Mouse (Mus musculus) cerebellum, adult 8-10 months (tissue): ENCODE measurements around the gene Usp6nl.

Experiments
- DNase-seq: peaks from one replicate; pipeline ENCODE4 v3.0.0; 2022

Gene Usp6nl

GRCm38 (mm10) chr2:6376941-6377340 lies 54.5 kb downstream of the Usp6nl start:
- no peak for DNase-seq

- DNase-seq = no peak
Measured at GRCm38 (mm10) chr2:6378590-6379205, 56.2 kb downstream of the Usp6nl start.

GRCm38 (mm10) chr2:6379731-6380212 lies 57.3 kb downstream of the Usp6nl start:
- DNase-seq = no peak

GRCm38 (mm10) chr2:6380401-6380800 lies 57.9 kb downstream of the Usp6nl start:
- no peak for DNase-seq

- DNase-seq = no peak
Measured at GRCm38 (mm10) chr2:6384407-6385146, 62.1 kb downstream of the Usp6nl start.

- DNase-seq = no peak
Measured at GRCm38 (mm10) chr2:6389162-6389561, 66.7 kb downstream of the Usp6nl start.

GRCm38 (mm10) chr2:6391261-6391660 lies 68.8 kb downstream of the Usp6nl start:
- DNase-seq = no peak

- DNase-seq = no peak
Measured at GRCm38 (mm10) chr2:6391940-6392339, 69.5 kb downstream of the Usp6nl start.

- DNase-seq = no peak
Measured at GRCm38 (mm10) chr2:6395851-6396625, 73.6 kb downstream of the Usp6nl start.

GRCm38 (mm10) chr2:6396626-6397146 lies 74.2 kb downstream of the Usp6nl start:
- no peak for DNase-seq

- no peak for DNase-seq
Measured at GRCm38 (mm10) chr2:6397166-6397565, 74.7 kb downstream of the Usp6nl start.

GRCm38 (mm10) chr2:6398826-6399225 lies 76.4 kb downstream of the Usp6nl start:
- no peak for DNase-seq

- DNase-seq = no peak
Measured at GRCm38 (mm10) chr2:6401039-6401438, 78.6 kb downstream of the Usp6nl start.

- DNase-seq = no peak
Measured at GRCm38 (mm10) chr2:6403375-6403774, 80.9 kb downstream of the Usp6nl start.

- no peak for DNase-seq
Measured at GRCm38 (mm10) chr2:6403991-6404390, 81.5 kb downstream of the Usp6nl start.

- no peak for DNase-seq
Measured at GRCm38 (mm10) chr2:6404627-6405026, 82.2 kb downstream of the Usp6nl start.

GRCm38 (mm10) chr2:6405059-6406033 lies 82.9 kb downstream of the Usp6nl start:
- DNase-seq = peak; percentile 88

- no peak for DNase-seq
Measured at GRCm38 (mm10) chr2:6407711-6408110, 85.2 kb downstream of the Usp6nl start.

- no peak for DNase-seq
Measured at GRCm38 (mm10) chr2:6412645-6413044, 90.2 kb downstream of the Usp6nl start.

- DNase-seq = no peak
Measured at GRCm38 (mm10) chr2:6413723-6414122, 91.3 kb downstream of the Usp6nl start.

- no peak for DNase-seq
Measured at GRCm38 (mm10) chr2:6414400-6414799, 91.9 kb downstream of the Usp6nl start.

- no peak for DNase-seq
Measured at GRCm38 (mm10) chr2:6417158-6417557, 94.7 kb downstream of the Usp6nl start.
